Mouse (Mus musculus): ENCODE measurements at regions not wholly inside any gene's neighbourhood (a gene's known extent, or its start where the extent isn't known, plus 50 kb on each side); places are given as distances from the start of the nearest gene placed in this dataset.

DNA sequence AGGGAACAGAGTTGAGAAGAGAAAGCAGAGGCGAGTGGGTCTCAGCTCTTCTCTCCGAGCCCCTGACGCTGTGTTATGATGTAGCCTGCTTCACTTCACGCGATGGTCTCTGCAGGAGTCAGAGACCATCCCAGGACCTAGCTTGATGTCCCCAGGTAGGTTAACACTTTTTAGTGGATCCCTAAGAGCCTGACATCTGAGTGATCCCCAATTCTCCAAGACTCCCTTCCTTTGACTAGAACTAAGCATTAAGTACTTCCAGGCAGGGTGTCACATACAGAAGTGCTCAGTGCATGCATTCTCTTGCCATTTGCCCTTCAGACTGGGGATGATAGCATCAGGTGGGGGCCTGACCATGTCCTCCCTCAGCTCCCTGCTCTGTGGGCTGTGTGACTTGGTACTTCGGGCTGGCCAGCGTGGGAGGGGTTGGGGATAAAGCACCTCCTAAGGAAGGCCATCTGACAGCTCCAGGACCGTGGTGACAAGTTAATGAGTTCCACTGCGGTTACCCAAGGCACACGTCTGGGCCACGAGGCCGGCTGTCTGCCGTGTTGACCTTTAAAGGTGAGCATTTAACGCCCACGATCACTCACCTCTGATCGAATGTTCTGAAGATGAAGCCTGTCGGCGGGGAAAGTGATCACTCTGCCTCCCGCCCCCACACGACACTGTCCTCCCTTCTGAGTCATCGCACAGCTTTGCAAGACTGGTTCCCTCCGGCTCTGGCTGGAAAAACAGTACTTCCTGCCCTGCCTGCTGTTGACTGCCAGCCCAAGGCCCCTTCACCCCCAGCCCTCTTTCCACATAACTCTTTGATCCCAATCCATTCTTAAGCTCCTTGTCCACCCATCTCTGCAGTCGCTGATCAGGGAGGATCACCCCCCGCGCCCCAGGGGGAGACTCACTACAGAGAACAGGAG is 65.8 kb upstream of the Ppp2r5c start:
- H3K4me2 ChIP-seq (ENCODE audit: low read length), result no peak overlapping the region
- H3K4me1 ChIP-seq (replicated peaks; ENCODE audit: control insufficient read depth, insufficient read depth, low read length), result no peaks in the 10 kb centered on the region
- H3K4me3 ChIP-seq (ENCODE audit: low read depth, low read length), result no peak overlapping the region
- peak; percentile 57 for DNase-seq (ENCODE audit: low spot score)
- no peaks in the 10 kb centered on the region for H3K27me3 ChIP-seq (replicated peaks; ENCODE audit: control insufficient read depth, insufficient read depth, low read length)
- no peak overlapping the region for H3K27ac ChIP-seq (ENCODE audit: low read depth)
- ATAC-seq (replicated peaks; ENCODE audit: low FRiP score, low TSS enrichment, low read depth), result no peak; the same call in 1 of the 2 replicates
- no peaks in the 10 kb centered on the region for H3K9me3 ChIP-seq (ENCODE audit: control insufficient read depth, low read length)
- H3K36me3 ChIP-seq (ENCODE audit: control insufficient read depth, insufficient read depth, low read length), result no peaks in the 10 kb centered on the region
- WGBS, result 56% methylated on average over 25 of the region's 25 CpGs
- H3K9ac ChIP-seq (ENCODE audit: low read length), result no peak overlapping the region

DNA sequence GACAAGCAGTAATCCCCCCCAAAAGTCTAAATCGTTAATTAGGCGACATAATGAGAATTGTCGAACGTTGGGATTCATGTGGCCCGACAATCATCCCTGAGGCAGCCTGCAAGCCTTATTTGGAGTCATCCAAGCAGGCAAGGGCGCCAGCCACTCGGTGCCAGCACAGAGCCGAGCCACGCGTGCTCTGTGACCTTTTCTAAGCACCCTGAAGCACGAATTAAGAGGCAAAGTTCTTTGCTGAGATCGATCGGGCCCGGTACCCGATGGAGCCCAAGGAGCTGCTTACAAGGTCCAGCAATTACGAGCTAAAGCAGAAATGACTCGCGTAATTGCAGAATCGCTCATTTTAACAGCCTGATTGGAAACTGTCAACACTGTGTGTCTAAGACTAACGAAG is 61.9 kb upstream of the Ppp2r5c start:
- H3K27ac ChIP-seq (ENCODE audit: low read depth), result no peak overlapping the region
- H3K4me1 ChIP-seq (replicated peaks; ENCODE audit: control insufficient read depth, insufficient read depth, low read length), result no peaks in the 10 kb centered on the region
- ATAC-seq (replicated peaks; ENCODE audit: low FRiP score, low TSS enrichment, low read depth) (no peak), DNase-seq (ENCODE audit: low spot score) (no peak)
- no peaks in the 10 kb centered on the region for H3K27me3 ChIP-seq (replicated peaks; ENCODE audit: control insufficient read depth, insufficient read depth, low read length)
- 84% methylated on average over 20 of the region's 20 CpGs for WGBS
- no peak overlapping the region for H3K4me3 ChIP-seq (ENCODE audit: low read depth, low read length)
- no peak overlapping the region for H3K9ac ChIP-seq (ENCODE audit: low read length)
- H3K36me3 ChIP-seq (ENCODE audit: control insufficient read depth, insufficient read depth, low read length), result no peaks in the 10 kb centered on the region
- no peaks in the 10 kb centered on the region for H3K9me3 ChIP-seq (ENCODE audit: control insufficient read depth, low read length)
- no peak overlapping the region for H3K4me2 ChIP-seq (ENCODE audit: low read length)

DNA sequence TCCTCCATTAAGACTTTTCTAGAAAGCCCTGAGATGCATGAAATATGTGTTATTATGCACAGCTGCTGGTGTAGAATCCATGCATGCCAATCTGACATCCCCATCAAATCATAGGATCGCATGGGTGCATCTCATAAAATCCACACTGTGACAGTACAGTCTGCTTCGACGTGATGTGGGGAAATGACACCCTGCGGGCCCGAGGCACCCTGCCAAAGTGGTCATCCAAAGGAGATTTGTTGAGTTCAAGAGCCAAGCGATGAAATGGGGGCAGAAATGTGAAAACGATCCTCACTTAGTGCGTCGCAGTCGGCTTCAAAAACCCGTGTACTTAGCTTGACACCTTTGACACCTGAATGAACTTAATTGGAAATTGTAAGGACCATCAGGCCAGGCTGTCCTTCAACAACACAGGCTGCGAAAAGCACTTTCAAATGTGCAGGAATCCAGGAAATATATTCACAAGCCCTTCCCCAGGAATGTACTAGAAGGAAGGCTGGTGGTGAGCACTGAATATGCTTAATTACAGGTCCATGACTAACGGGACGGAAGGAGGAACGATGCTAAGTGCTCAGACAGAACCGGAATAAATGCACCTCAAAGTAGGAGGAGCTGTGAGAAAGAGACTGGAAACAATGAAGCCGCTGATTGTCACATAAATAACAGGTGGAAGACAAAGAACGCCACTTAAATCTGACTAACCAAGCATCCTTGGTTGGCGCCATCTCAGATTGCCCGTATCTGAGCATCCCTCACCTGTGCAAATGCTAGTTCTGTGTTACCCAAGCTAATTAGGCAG is 60.9 kb upstream of the Ppp2r5c start:
- 87% methylated on average over 20 of the region's 20 CpGs for WGBS
- H3K4me3 ChIP-seq (ENCODE audit: low read depth, low read length), result no peak overlapping the region
- H3K4me1 ChIP-seq (replicated peaks; ENCODE audit: control insufficient read depth, insufficient read depth, low read length), result no peaks in the 10 kb centered on the region
- no peak overlapping the region for H3K9ac ChIP-seq (ENCODE audit: low read length)
- H3K36me3 ChIP-seq (ENCODE audit: control insufficient read depth, insufficient read depth, low read length), result no peaks in the 10 kb centered on the region
- H3K4me2 ChIP-seq (ENCODE audit: low read length), result no peak overlapping the region
- ATAC-seq (replicated peaks; ENCODE audit: low FRiP score, low TSS enrichment, low read depth) (no peak), DNase-seq (ENCODE audit: low spot score) (no peak)
- H3K27ac ChIP-seq (ENCODE audit: low read depth), result no peak overlapping the region
- H3K9me3 ChIP-seq (ENCODE audit: control insufficient read depth, low read length), result no peaks in the 10 kb centered on the region
- H3K27me3 ChIP-seq (replicated peaks; ENCODE audit: control insufficient read depth, insufficient read depth, low read length), result no peaks in the 10 kb centered on the region

DNA sequence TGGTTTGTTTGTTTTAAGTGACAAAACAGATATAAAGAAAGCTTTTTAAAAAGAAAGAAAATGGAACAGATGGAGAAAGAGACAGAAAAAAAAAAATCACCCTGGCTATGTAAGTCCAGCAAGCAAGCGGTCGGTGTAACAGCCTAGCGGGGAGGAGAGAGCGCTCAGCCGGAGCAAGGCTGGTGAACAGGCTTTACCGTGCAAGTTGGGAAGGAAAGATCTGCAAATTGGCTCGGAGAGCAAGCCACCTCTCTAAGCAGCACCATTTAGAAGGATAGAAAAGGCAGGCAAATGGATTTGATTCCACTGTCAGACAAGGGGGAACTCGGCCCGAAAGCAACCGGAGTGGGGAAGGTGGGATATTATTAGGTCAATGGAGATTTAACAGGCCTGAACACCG is 59.9 kb upstream of the Ppp2r5c start:
- no peak overlapping the region for H3K27ac ChIP-seq (ENCODE audit: low read depth)
- ATAC-seq (replicated peaks; ENCODE audit: low FRiP score, low TSS enrichment, low read depth) (no peak), DNase-seq (ENCODE audit: low spot score) (no peak)
- H3K27me3 ChIP-seq (replicated peaks; ENCODE audit: control insufficient read depth, insufficient read depth, low read length), result no peaks in the 10 kb centered on the region
- no peak overlapping the region for H3K4me2 ChIP-seq (ENCODE audit: low read length)
- H3K4me1 ChIP-seq (replicated peaks; ENCODE audit: control insufficient read depth, insufficient read depth, low read length), result no peaks in the 10 kb centered on the region
- no peak overlapping the region for H3K4me3 ChIP-seq (ENCODE audit: low read depth, low read length)
- H3K9me3 ChIP-seq (ENCODE audit: control insufficient read depth, low read length), result no peaks in the 10 kb centered on the region
- 77% methylated on average over 11 of the region's 11 CpGs for WGBS
- no peaks in the 10 kb centered on the region for H3K36me3 ChIP-seq (ENCODE audit: control insufficient read depth, insufficient read depth, low read length)
- no peak overlapping the region for H3K9ac ChIP-seq (ENCODE audit: low read length)

DNA sequence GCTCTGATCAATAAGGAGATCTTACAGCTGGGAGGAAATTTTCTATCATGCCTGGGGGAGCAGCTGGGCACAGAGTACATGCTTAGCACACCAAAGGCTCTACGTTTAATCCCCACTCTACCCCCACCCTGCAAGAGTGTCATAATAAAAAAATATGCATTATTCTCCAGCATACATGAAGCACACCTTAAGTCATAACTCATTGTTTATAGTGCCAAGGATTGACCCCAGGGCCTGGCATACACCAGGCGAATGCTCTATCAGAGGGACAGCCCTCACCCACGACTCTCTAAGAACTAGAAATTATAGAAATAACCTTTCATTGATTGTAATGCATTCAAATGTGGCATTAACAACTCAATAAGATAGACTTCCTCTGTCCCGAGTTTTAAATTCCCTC is 59.4 kb upstream of the Ppp2r5c start:
- Histone ChIP-seq H3K27me3 (replicated peaks; ENCODE audit: control insufficient read depth, insufficient read depth, low read length) (no peaks in the 10 kb centered on the region), H3K4me1 (replicated peaks; ENCODE audit: control insufficient read depth, insufficient read depth, low read length) (no peaks in the 10 kb centered on the region), H3K4me3 (ENCODE audit: low read depth, low read length) (no peak overlapping the region), H3K9me3 (ENCODE audit: control insufficient read depth, low read length) (no peaks in the 10 kb centered on the region), H3K4me2 (ENCODE audit: low read length) (no peak overlapping the region), H3K9ac (ENCODE audit: low read length) (no peak overlapping the region), H3K36me3 (ENCODE audit: control insufficient read depth, insufficient read depth, low read length) (no peaks in the 10 kb centered on the region), H3K27ac (ENCODE audit: low read depth) (no peak overlapping the region)
- no peak for ATAC-seq (replicated peaks; ENCODE audit: low FRiP score, low TSS enrichment, low read depth)
- WGBS, result 77% methylated on average over 4 of the region's 4 CpGs
- DNase-seq (ENCODE audit: low spot score), result no peak

DNA sequence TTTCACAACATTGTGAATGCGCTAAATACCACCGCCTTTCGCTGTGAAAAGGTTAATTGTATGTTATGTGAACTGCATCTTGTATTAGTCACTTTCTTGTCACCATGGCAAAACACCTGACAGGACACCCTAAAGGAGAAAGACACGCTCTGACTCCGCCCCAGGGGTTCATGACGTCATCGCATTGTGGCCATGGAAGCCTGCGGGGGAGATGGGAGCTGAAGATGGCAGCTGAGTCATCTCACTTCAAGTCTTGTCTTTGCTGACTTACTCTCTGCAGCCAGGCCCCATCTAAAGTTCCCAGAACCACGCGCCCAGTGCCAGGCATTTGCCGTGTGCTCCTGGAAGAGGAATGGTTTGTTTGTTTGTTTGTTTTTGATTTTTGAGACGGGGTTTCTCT is 57.5 kb upstream of the Ppp2r5c start:
- 72% methylated on average over 12 of the region's 12 CpGs for WGBS
- no peak overlapping the region for H3K4me2 ChIP-seq (ENCODE audit: low read length)
- no peaks in the 10 kb centered on the region for H3K27me3 ChIP-seq (replicated peaks; ENCODE audit: control insufficient read depth, insufficient read depth, low read length)
- H3K36me3 ChIP-seq (ENCODE audit: control insufficient read depth, insufficient read depth, low read length), result no peaks in the 10 kb centered on the region
- no peaks in the 10 kb centered on the region for H3K4me1 ChIP-seq (replicated peaks; ENCODE audit: control insufficient read depth, insufficient read depth, low read length)
- DNase-seq (ENCODE audit: low spot score) (no peak), ATAC-seq (replicated peaks; ENCODE audit: low FRiP score, low TSS enrichment, low read depth) (no peak)
- no peak overlapping the region for H3K9ac ChIP-seq (ENCODE audit: low read length)
- no peak overlapping the region for H3K27ac ChIP-seq (ENCODE audit: low read depth)
- H3K9me3 ChIP-seq (ENCODE audit: control insufficient read depth, low read length), result no peaks in the 10 kb centered on the region
- H3K4me3 ChIP-seq (ENCODE audit: low read depth, low read length), result no peak overlapping the region

DNA sequence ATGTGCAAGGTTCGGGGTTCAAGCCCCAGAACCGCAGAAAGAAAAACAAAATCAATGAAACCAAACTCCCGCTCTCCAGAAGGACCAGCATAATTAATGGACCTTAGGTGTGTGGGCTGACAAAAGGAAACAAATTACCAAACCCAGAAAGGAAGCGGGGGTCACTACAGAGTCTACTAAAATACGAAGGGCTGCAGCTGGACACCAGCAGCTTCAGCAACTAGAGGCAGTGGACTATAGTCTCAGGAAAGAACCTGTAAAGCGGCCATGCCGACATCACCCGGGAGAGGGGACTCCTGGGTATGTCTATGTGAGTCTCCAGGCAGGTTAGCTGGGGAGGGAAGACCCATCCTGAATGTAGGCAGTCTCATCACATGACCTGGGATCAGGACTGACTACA is 55.5 kb upstream of the Ppp2r5c start:
- H3K36me3 ChIP-seq (ENCODE audit: control insufficient read depth, insufficient read depth, low read length), result no peaks in the 10 kb centered on the region
- ATAC-seq (replicated peaks; ENCODE audit: low FRiP score, low TSS enrichment, low read depth), result no peak
- no peaks in the 10 kb centered on the region for H3K27me3 ChIP-seq (replicated peaks; ENCODE audit: control insufficient read depth, insufficient read depth, low read length)
- no peak overlapping the region for H3K9ac ChIP-seq (ENCODE audit: low read length)
- no peak for DNase-seq (ENCODE audit: low spot score)
- H3K4me1 ChIP-seq (replicated peaks; ENCODE audit: control insufficient read depth, insufficient read depth, low read length), result no peaks in the 10 kb centered on the region
- H3K4me2 ChIP-seq (ENCODE audit: low read length), result no peak overlapping the region
- H3K9me3 ChIP-seq (ENCODE audit: control insufficient read depth, low read length), result no peaks in the 10 kb centered on the region
- H3K27ac ChIP-seq (ENCODE audit: low read depth), result no peak overlapping the region
- no peak overlapping the region for H3K4me3 ChIP-seq (ENCODE audit: low read depth, low read length)
- 69% methylated on average over 8 of the region's 8 CpGs for WGBS

DNA sequence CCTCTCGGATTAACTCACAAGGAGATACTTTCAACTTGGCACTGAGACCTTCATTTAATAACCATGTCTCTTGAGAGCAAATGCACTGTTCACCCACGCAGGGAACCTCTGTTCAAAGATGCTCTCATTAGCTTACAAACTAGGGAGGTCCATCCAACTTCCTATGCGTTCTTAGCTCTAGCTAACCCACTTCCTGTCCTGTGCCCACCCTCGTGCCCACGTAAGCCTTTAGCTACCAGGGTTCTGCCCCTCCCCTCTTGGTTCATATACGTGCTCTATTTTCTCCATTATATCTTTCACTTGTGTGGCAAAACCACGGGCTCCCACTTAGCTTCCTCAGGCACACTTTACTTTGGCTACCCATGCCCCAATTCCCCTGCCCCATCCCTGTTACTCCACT is 53.4 kb upstream of the Ppp2r5c start:
- Histone ChIP-seq H3K9me3 (ENCODE audit: control insufficient read depth, low read length) (no peaks in the 10 kb centered on the region), H3K4me2 (ENCODE audit: low read length) (no peak overlapping the region), H3K36me3 (ENCODE audit: control insufficient read depth, insufficient read depth, low read length) (no peaks in the 10 kb centered on the region), H3K4me1 (replicated peaks; ENCODE audit: control insufficient read depth, insufficient read depth, low read length) (no peaks in the 10 kb centered on the region), H3K27me3 (replicated peaks; ENCODE audit: control insufficient read depth, insufficient read depth, low read length) (no peaks in the 10 kb centered on the region), H3K4me3 (ENCODE audit: low read depth, low read length) (no peak overlapping the region), H3K27ac (ENCODE audit: low read depth) (no peak overlapping the region), H3K9ac (ENCODE audit: low read length) (no peak overlapping the region)
- ATAC-seq (replicated peaks; ENCODE audit: low FRiP score, low TSS enrichment, low read depth) (no peak), DNase-seq (ENCODE audit: low spot score) (no peak)
- 79% methylated on average over 7 of the region's 7 CpGs for WGBS
